Mouse (Mus musculus): ENCODE results near the gene Brd3. TPM values are rescaled to one million over a fixed set of nuclear protein-coding genes. Genes with fewer than 3 reads are reported as not detected.
"Not testable (repeated sequence)": the region's sequence is repeated elsewhere in the genome, so short reads cannot be mapped to it uniquely, and the experiment has no call there.

Gene Brd3
- total RNA-seq, 1 experiment, result 28.4 TPM

GRCm38 (mm10) chr2:27510706-27511105 is 3.2 kb upstream of the Brd3 start:
- DNase-seq (ENCODE audit: low read depth, low spot score), result no peak
- Histone ChIP-seq H3K9me3 (ENCODE audit: control insufficient read depth, insufficient read depth, low read depth, low read length) (no peaks in the 10 kb centered on the region), H3K4me1 (ENCODE audit: control insufficient read depth in 2 of 2, insufficient read depth in 2 of 2, low read length in 2 of 2, poor library complexity in 1 of 2) (peaks cover 11 to 21% of the 10 kb centered on the region in 2 experiments), H3K4me3 (ENCODE audit: insufficient read depth in 1 of 2, low read depth in 1 of 2, low read length in 2 of 2, poor library complexity in 1 of 2, severe bottlenecking in 1 of 2) (no peak overlapping the region), H3K9ac (ENCODE audit: insufficient read depth, low read depth, low read length, poor library complexity, severe bottlenecking) (no peak overlapping the region), H3K27ac (ENCODE audit: insufficient read depth, low read depth, low read length, poor library complexity, severe bottlenecking) (no peak overlapping the region), H3K36me3 (ENCODE audit: control insufficient read depth, insufficient read depth, low read length, poor library complexity, severe bottlenecking) (no peaks in the 10 kb centered on the region; the same call in 1 of the 2 replicates)
- TF ChIP-seq MAFK (IDR thresholded peaks at IDR 0.05; ENCODE audit: insufficient read depth, low read depth, low read length) (no peak), CHD2 (IDR thresholded peaks at IDR 0.05; ENCODE audit: low read depth, low read length) (no peak), ZC3H11A (IDR thresholded peaks at IDR 0.05; ENCODE audit: borderline replicate concordance, low read depth, low read length) (no peak), HCFC1 (IDR thresholded peaks at IDR 0.05; ENCODE audit: borderline replicate concordance, insufficient read depth, low read length) (no peak), ZNF384 (IDR thresholded peaks at IDR 0.05; ENCODE audit: low read depth, low read length) (no peak)
- in situ Hi-C loops (cut with MboI; ENCODE audit: low sequenced_read_pairs in 2 of 2, unreplicated experiment in 2 of 2), result no loop called here

GRCm38 (mm10) chr2:27506658-27507057 is 804 bp downstream of the Brd3 start:
- H3K9me3 ChIP-seq (ENCODE audit: control insufficient read depth, insufficient read depth, low read depth, low read length); H3K9ac ChIP-seq (ENCODE audit: insufficient read depth, low read depth, low read length, poor library complexity, severe bottlenecking); in situ Hi-C loops (cut with MboI; ENCODE audit: low sequenced_read_pairs in 2 of 2, unreplicated experiment in 2 of 2); H3K36me3 ChIP-seq (ENCODE audit: control insufficient read depth, insufficient read depth, low read length, poor library complexity, severe bottlenecking); DNase-seq (ENCODE audit: low read depth, low spot score); H3K4me3 ChIP-seq (ENCODE audit: insufficient read depth in 1 of 2, low read depth in 1 of 2, low read length in 2 of 2, poor library complexity in 1 of 2, severe bottlenecking in 1 of 2): not testable (repeated sequence)
- TF ChIP-seq ZNF384 (IDR thresholded peaks at IDR 0.05; ENCODE audit: low read depth, low read length), result 0 out of 2 replicates have a peak, but pooled peaks have one; percentile 69
- H3K27ac ChIP-seq (ENCODE audit: insufficient read depth, low read depth, low read length, poor library complexity, severe bottlenecking), result peak overlapping the region; percentile 83; the same call in 1 of the 2 replicates
- H3K4me1 ChIP-seq (ENCODE audit: control insufficient read depth in 2 of 2, insufficient read depth in 2 of 2, low read length in 2 of 2, poor library complexity in 1 of 2), result peaks cover 19 to 23% of the 10 kb centered on the region in 2 experiments

- Histone ChIP-seq H3K27ac (ENCODE audit: insufficient read depth, low read depth, low read length, poor library complexity, severe bottlenecking) (peak overlapping the region; percentile 83), H3K9me3 (ENCODE audit: control insufficient read depth, insufficient read depth, low read depth, low read length) (peaks cover 4% of the 10 kb centered on the region; the same call in 1 of the 2 replicates), H3K4me1 (ENCODE audit: control insufficient read depth in 2 of 2, insufficient read depth in 2 of 2, low read length in 2 of 2, poor library complexity in 1 of 2) (peaks cover 19 to 23% of the 10 kb centered on the region in 2 experiments), H3K36me3 (ENCODE audit: control insufficient read depth, insufficient read depth, low read length, poor library complexity, severe bottlenecking) (no peaks in the 10 kb centered on the region; the same call in 1 of the 2 replicates), H3K9ac (ENCODE audit: insufficient read depth, low read depth, low read length, poor library complexity, severe bottlenecking) (peak overlapping the region; percentile 48), H3K4me3 (ENCODE audit: insufficient read depth in 1 of 2, low read depth in 1 of 2, low read length in 2 of 2, poor library complexity in 1 of 2, severe bottlenecking in 1 of 2) (peak overlapping the region; percentile 38 to 49)
- TF ChIP-seq HCFC1 (IDR thresholded peaks at IDR 0.05; ENCODE audit: borderline replicate concordance, insufficient read depth, low read length) (peak; percentile 70; the same call in 1 of the 2 replicates), ZNF384 (IDR thresholded peaks at IDR 0.05; ENCODE audit: low read depth, low read length) (no peak), MAFK (IDR thresholded peaks at IDR 0.05; ENCODE audit: insufficient read depth, low read depth, low read length) (no peak), ZC3H11A (IDR thresholded peaks at IDR 0.05; ENCODE audit: borderline replicate concordance, low read depth, low read length) (peak; percentile 26; the same call in 1 of the 2 replicates), CHD2 (IDR thresholded peaks at IDR 0.05; ENCODE audit: low read depth, low read length) (no peak)
- DNase-seq (ENCODE audit: low read depth, low spot score), result peak; percentile 98
- in situ Hi-C loops (cut with MboI; ENCODE audit: low sequenced_read_pairs in 2 of 2, unreplicated experiment in 2 of 2), result no loop called here
Measured at GRCm38 (mm10) chr2:27505539-27505938, 1.9 kb downstream of the Brd3 start.

- peaks cover 4% of the 10 kb centered on the region; the same call in 1 of the 2 replicates for H3K9me3 ChIP-seq (ENCODE audit: control insufficient read depth, insufficient read depth, low read depth, low read length)
- no peak overlapping the region for H3K4me3 ChIP-seq (ENCODE audit: insufficient read depth in 1 of 2, low read depth in 1 of 2, low read length in 2 of 2, poor library complexity in 1 of 2, severe bottlenecking in 1 of 2)
- TF ChIP-seq ZC3H11A (IDR thresholded peaks at IDR 0.05; ENCODE audit: borderline replicate concordance, low read depth, low read length), result no peak
- TF ChIP-seq CHD2 (IDR thresholded peaks at IDR 0.05; ENCODE audit: low read depth, low read length), result no peak
- TF ChIP-seq HCFC1 (IDR thresholded peaks at IDR 0.05; ENCODE audit: borderline replicate concordance, insufficient read depth, low read length), result no peak
- TF ChIP-seq ZNF384 (IDR thresholded peaks at IDR 0.05; ENCODE audit: low read depth, low read length), result no peak
- TF ChIP-seq MAFK (IDR thresholded peaks at IDR 0.05; ENCODE audit: insufficient read depth, low read depth, low read length), result no peak
- peak overlapping the region; percentile 37; the same call in 1 of the 2 replicates for H3K9ac ChIP-seq (ENCODE audit: insufficient read depth, low read depth, low read length, poor library complexity, severe bottlenecking)
- H3K27ac ChIP-seq (ENCODE audit: insufficient read depth, low read depth, low read length, poor library complexity, severe bottlenecking), result peak overlapping the region; percentile 80; the same call in 1 of the 2 replicates
- in situ Hi-C loops (cut with MboI; ENCODE audit: low sequenced_read_pairs in 2 of 2, unreplicated experiment in 2 of 2), result no loop called here
- peaks cover 19 to 23% of the 10 kb centered on the region in 2 experiments for H3K4me1 ChIP-seq (ENCODE audit: control insufficient read depth in 2 of 2, insufficient read depth in 2 of 2, low read length in 2 of 2, poor library complexity in 1 of 2)
- DNase-seq (ENCODE audit: low read depth, low spot score), result no peak
- no peaks in the 10 kb centered on the region; the same call in 1 of the 2 replicates for H3K36me3 ChIP-seq (ENCODE audit: control insufficient read depth, insufficient read depth, low read length, poor library complexity, severe bottlenecking)
Measured at GRCm38 (mm10) chr2:27504113-27504885, 3.2 kb downstream of the Brd3 start.
